Mouse (Mus musculus) retina, embryonic 14.5 days (tissue): ENCODE data around the gene Gm5767.
A peak's percentile ranks its signal among the peaks of the same experiment; 100 is the strongest.
"Not testable (repeated sequence)": the region's sequence is repeated elsewhere in the genome, so short reads cannot be mapped to it uniquely, and the experiment has no call there.

ENCODE experiments used
- DNase-seq: peaks from one replicate; pipeline ENCODE4 v3.0.0-alpha.2; 2015; ENCODE audit warnings: low spot score

Gene Gm5767

DNA sequence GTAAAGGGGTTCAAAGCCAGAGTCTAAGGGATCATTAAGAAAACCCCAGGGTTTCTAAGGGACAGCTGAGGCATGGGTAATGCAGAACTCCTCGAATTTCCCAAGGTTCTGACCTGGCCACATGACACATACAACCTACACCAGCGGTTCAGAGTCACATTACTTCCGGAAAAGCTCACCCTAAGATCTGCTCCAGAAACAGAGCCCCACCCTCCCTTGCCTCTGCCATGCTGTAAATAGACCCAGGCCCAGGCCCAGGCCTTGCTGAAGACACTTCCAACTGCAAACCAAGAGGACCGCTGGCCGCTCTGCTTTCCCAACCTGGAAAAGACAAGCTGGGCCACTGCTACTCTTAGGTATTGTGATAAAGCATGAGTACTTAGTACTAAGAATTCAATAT, 34.3 kb downstream of the Gm5767 start:
- no peak for DNase-seq

DNA sequence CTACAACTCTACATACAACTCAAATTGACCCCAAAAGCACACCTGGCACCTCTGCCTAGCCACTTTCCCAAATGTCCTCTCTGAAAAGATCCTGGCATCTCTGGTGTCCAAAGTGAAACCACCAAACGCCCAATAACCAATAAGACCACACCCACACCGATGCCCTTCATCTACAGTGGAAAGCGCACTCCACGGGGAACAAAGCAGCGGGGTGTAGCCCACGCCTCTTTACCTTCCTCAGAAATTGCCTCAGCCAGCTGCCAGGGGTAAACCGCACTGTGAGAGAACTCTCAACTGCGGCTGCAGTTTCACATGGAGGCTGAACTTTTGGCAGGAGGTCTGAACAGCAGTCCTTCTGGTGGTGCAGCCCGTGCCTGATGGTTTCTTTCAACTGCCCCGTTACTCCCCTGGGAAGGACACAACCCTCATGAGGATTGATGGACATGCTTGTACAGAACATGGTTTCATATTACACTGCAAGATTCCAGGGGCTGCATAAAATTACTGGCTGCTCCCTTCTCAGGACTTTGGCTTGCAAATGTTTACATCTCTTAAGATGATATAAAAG, 35.0 kb downstream of the Gm5767 start:
- DNase-seq = no peak

DNA sequence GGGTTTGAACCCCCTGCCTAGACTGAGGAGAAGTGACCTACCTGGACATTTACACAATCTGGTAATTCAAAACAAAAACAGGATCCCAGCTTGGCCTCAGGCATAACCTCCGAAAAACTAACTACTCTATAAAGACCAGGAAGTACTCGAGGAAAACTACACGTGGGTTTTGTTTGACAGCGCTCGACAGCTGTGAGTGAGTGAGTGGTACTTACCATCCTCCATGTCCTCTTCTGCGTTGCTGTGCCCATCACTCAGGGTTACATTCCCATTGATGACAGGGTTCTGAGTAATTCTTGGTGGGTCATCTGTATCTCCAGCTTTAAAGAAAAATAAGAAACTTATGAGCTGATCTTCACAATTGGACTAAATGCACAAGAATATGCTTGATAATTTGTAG, 35.7 kb downstream of the Gm5767 start:
- no peak for DNase-seq

DNA sequence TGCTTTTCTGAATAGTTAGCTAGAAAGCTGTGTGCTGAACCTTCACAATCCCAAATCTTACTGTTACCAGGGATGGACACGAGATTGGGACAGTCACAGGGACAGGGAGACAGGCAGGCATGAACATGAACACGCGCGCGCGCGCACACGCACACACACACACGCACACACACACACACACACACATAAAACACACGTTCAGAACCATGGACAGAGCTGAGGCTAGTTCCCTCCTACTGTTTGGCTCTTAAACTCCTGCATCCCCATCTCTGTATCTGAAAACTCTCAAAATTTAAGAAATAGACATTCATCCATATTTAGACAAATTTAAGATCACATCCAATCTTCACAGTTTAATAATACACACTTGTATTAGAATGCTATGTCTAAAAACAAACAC, 37.2 kb downstream of the Gm5767 start:
- peak; percentile 12 for DNase-seq

DNA sequence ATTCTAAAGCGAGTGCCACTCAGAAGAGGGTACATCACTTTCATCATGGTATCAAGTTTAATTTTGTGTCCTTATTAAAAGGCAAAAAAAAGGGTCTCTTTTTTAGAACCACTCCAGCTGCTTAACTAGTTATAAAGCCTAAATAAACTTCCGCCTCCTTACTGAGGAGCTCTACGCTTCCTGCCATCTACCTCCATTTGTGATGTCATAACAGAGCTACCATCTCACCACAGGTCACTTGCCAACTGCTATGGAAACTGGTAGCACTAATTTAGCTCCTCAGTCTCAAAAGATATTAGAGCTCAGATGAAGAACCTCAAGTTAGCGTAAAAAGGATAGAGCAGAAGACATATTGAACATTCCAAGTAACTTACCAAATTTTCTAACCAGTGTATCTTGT, 39.9 kb downstream of the Gm5767 start:
- no peak for DNase-seq

DNA sequence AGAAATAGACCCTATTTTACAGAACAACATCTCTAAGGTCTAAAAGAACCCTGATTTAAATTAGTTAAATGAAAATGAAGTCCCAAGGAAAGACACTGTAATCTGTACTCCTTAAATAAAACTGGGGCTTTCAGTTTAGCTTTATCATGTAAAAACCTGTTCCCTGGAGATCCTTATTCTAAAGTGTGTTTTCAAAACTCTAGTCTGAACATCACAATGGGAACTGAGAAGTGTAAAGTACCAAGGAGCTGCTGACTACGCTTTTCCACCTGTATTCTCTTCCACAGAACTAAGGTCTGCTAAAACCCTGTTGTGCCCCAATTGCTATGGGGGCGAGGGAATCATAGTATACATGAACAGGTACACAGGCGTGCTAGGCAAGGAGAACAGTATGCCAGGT, 43.5 kb downstream of the Gm5767 start:
- no peak for DNase-seq

DNA sequence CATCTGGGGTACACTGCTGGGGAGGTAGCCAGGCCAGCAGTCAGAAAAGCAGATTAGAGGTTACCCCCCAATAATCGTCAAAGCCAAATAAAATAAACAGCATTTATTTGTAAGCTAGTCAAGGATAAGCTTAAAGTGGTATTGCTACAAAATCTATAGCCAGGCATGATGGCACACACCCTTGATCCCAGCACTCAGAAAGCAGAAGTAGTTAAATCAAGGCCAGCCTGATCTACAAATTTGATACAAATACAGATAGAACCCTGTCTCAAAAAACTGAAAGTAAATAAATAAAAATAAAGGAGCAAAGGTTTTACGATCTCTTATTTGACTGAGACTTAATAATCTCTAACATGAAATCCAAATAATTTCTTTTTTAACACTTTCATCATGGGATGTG, 45.2 kb downstream of the Gm5767 start:
- DNase-seq = no peak

DNA sequence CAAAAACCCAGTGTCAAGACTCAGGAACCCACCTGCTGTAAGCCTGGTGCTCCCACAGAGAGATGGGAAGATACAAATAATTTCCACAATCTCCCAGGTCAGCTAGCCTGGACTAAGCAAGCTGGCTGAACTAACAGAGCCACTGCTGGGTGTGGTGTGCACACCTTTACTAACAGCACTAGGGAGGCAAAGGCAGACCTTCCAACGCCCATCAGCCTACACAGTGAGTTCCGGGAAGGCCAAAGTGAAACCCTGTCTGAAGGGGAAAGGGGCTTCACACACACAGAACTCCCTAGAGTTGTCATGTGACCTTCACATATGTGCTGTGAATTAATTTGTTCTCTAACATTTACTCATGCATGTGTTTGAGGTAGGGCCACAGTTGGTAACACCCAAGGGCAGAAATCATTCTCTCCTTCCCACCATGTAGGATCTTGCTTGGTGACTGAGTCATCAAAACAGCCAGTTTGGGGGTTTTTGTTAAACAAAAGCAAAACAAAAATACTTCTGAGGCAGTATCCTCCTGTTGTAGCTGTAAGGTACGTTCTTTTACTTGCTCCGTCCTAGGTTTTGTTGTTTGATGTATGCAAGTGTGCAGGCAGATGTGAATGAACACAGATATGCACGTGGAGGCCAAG, 47.7 kb downstream of the Gm5767 start:
- DNase-seq = no peak

DNA sequence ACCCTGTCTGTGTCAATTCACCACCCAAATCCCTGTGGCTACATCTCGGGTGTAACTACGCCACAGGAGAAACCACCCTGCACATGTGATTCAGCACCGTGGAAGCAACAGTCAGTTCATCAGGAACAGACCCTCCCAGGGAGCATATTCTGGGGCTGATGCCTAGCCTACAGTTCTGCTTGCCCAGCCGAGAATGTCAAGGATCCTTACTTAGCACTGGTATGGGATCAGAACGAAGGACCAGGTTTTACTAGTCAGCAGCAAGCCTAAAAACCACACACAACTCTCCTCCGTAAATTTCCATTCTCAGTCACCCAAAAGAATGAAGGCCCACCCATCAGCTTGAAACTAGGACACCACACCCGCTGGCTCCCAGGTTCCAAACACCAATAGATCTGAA, 51.1 kb downstream of the Gm5767 start:
- no peak for DNase-seq

DNA sequence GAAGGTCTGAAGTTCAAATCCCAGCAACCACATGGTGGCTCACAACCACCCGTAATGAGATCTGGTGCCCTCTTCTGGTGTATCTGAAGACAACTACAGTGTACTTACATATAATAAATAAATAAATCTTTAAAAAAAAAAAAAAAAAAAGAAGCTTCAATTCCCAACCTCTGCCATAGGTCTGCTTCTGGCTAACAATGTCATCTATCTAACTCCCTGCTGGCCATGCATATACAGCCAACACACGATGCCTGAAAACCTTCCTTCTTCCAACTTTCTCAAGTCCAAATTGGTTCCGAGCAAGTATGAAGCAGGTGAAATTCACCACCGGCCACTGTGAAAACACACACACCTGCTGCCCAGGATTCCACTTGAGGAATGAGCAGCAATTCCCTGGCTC, 51.9 kb downstream of the Gm5767 start:
- DNase-seq = not testable (repeated sequence)
